Mouse (Mus musculus) cerebellum, adult 2 months (tissue): ENCODE data around the gene Alg14. TPM values are rescaled to one million over a fixed set of nuclear protein-coding genes. Genes with fewer than 3 reads are reported as not detected.

ENCODE experiments used
- DNase-seq, 2 experiments: peaks; one replicate each; pipeline ENCODE4 v3.0.0; 2021
- H3K27ac ChIP-seq: fragments of 200-500 bp; 2 replicates; pipeline ENCODE4 v1.5.1; 2012; ENCODE audit warnings: low read length, control low read depth, inconsistent platforms; ENCODE audit not compliant: insufficient read depth
- H3K27me3 ChIP-seq: fragments of 200-500 bp; 2 replicates; pipeline ENCODE4 v1.6.1; 2012; ENCODE audit warnings: inconsistent platforms, mild to moderate bottlenecking, low read length, moderate library complexity; ENCODE audit not compliant: control insufficient read depth, insufficient read depth
- H3K4me1 ChIP-seq: fragments of 200-500 bp; 2 replicates; pipeline ENCODE4 v1.6.1; 2011; ENCODE audit warnings: low read length; ENCODE audit not compliant: control insufficient read depth, insufficient read depth
- H3K4me3 ChIP-seq: fragments of 200-500 bp; replicated peaks from 2 replicates; pipeline ENCODE3; 2011; ENCODE audit warnings: mild to moderate bottlenecking, low read depth, low read length, control low read depth; ENCODE audit not compliant: insufficient read depth
- CTCF ChIP-seq: fragments of 200-500 bp; IDR thresholded peaks from 2 replicates; pipeline ENCODE4 v1.5.1; 2011; ENCODE audit warnings: low read depth, mild to moderate bottlenecking, control low read depth, low read length, moderate library complexity, borderline replicate concordance; ENCODE audit not compliant: insufficient read depth
- POLR2A ChIP-seq: fragments of 200-500 bp; IDR thresholded peaks from 2 replicates; pipeline ENCODE4 v1.6.1; 2011; ENCODE audit warnings: low read length, control low read depth, borderline replicate concordance; ENCODE audit not compliant: insufficient read depth
- WGBS: fragments of 180-500 bp; shearing (Covaris S2); methylation state at CpG from one replicate; pipeline ENCODE4 v1.1.7; 2018; 5-methylcytosine and 5-hydroxymethylcytosine counted together
- polyA plus RNA-seq: library from polyadenylated mRNA; depleted of rRNA; stranded (reverse); fragments of >200 nt; gene quantifications from 2 replicates; pipeline ENCODE4 v1.2.3, GENCODE M21; 2012; rRNA removed

Alg14 gene
- 24.6 and 27.1 TPM in 2 replicates for polyA plus RNA-seq

GRCm38 (mm10) chr3:121291560-121292258 lies at the start of gene Alg14:
TSS of gene Alg14 (plus strand) at chr3:121291773.
- Histone ChIP-seq H3K4me1 (no peaks in the 10 kb centered on the region), H3K27me3 (no peaks in the 10 kb centered on the region), H3K27ac (peak within 1 kb of the TSS; percentile 73), H3K4me3 (peak within 1 kb of the TSS; percentile 90)
- under 1% methylated on average over 42 of the region's 42 CpGs for WGBS
- TF ChIP-seq CTCF, result no peak
- TF ChIP-seq POLR2A, result peak; percentile 72; the same call in 1 of the 2 replicates
- peak; percentile 97 to 98 for DNase-seq

GRCm38 (mm10) chr3:121242111-121242936 lies 49.2 kb upstream of the Alg14 start:
- WGBS, result 84% methylated on average over 9 of the region's 9 CpGs
- no peak for DNase-seq
- Histone ChIP-seq H3K27me3 (no peaks in the 10 kb centered on the region), H3K4me1 (peaks cover 18% of the 10 kb centered on the region), H3K27ac (no peak overlapping the region), H3K4me3 (no peak overlapping the region)
- no peak for TF ChIP-seq CTCF
- TF ChIP-seq POLR2A, result no peak

GRCm38 (mm10) chr3:121242941-121243340 lies 48.6 kb upstream of the Alg14 start:
- no peak for DNase-seq
- TF ChIP-seq POLR2A, result no peak
- no peak for TF ChIP-seq CTCF
- Histone ChIP-seq H3K4me3 (no peak overlapping the region), H3K27ac (no peak overlapping the region), H3K4me1 (peaks cover 20% of the 10 kb centered on the region), H3K27me3 (no peaks in the 10 kb centered on the region)
- 74% methylated on average over 4 of the region's 4 CpGs for WGBS

GRCm38 (mm10) chr3:121250048-121250447 lies 41.5 kb upstream of the Alg14 start:
- DNase-seq, result peak; percentile 40 to 43
- no peak overlapping the region for H3K4me3 ChIP-seq
- TF ChIP-seq CTCF (no peak), POLR2A (no peak)
- no peaks in the 10 kb centered on the region for H3K27me3 ChIP-seq
- peaks cover 22% of the 10 kb centered on the region for H3K4me1 ChIP-seq
- WGBS, result 27% methylated on average over 9 of the region's 9 CpGs
- H3K27ac ChIP-seq, result peak overlapping the region; percentile 68

- Histone ChIP-seq H3K27ac (peak overlapping the region; percentile 68), H3K4me3 (no peak overlapping the region), H3K4me1 (peaks cover 26% of the 10 kb centered on the region), H3K27me3 (no peaks in the 10 kb centered on the region)
- no peak for TF ChIP-seq CTCF
- TF ChIP-seq POLR2A, result no peak
- peak; percentile 85 to 93 for DNase-seq
- WGBS, result 10% methylated on average over 19 of the region's 19 CpGs
These were observed 40.8 kb upstream of the Alg14 start for GRCm38 (mm10) chr3:121250576-121251433.

- H3K4me1 ChIP-seq, result peaks cover 41% of the 10 kb centered on the region
- TF ChIP-seq CTCF, result no peak
- H3K27ac ChIP-seq, result no peak overlapping the region
- 74% methylated on average over 7 of the region's 7 CpGs for WGBS
- no peak overlapping the region for H3K4me3 ChIP-seq
- no peak for DNase-seq
- H3K27me3 ChIP-seq, result no peaks in the 10 kb centered on the region
These were observed 36.1 kb upstream of the Alg14 start for GRCm38 (mm10) chr3:121255501-121255900.

- WGBS, result 71% methylated on average over 8 of the region's 8 CpGs
- Histone ChIP-seq H3K27ac (no peak overlapping the region), H3K4me1 (peaks cover 38% of the 10 kb centered on the region), H3K4me3 (no peak overlapping the region), H3K27me3 (no peaks in the 10 kb centered on the region)
- no peak for DNase-seq
- TF ChIP-seq CTCF, result no peak
These were observed 35.4 kb upstream of the Alg14 start for GRCm38 (mm10) chr3:121256131-121256530.
